Mouse (Mus musculus): ENCODE measurements around the gene Mrgpra2a.
"Not testable (repeated sequence)": the region's sequence is repeated elsewhere in the genome, so short reads cannot be mapped to it uniquely, and the experiment has no call there.

The Mrgpra2a gene

GRCm38 (mm10) chr7:47452015-47452414 is at the start of gene Mrgpra2a:
TSS of gene Mrgpra2a (minus strand) at chr7:47452139.
- not testable (repeated sequence) for DNase-seq (ENCODE audit: low spot score in 2 of 2)

GRCm38 (mm10) chr7:47491266-47491665 is 39.3 kb upstream of the Mrgpra2a start:
- DNase-seq (ENCODE audit: low spot score in 2 of 2): not testable (repeated sequence)

GRCm38 (mm10) chr7:47489438-47489837 is 37.5 kb upstream of the Mrgpra2a start:
- not testable (repeated sequence) for DNase-seq (ENCODE audit: low spot score in 2 of 2)

- DNase-seq (ENCODE audit: low spot score in 2 of 2): not testable (repeated sequence)
These were observed 31.2 kb upstream of the Mrgpra2a start for GRCm38 (mm10) chr7:47483181-47483580.

GRCm38 (mm10) chr7:47473904-47474303 is 22.0 kb upstream of the Mrgpra2a start:
- DNase-seq (ENCODE audit: low spot score in 2 of 2): not testable (repeated sequence)

- not testable (repeated sequence) for DNase-seq (ENCODE audit: low spot score in 2 of 2)
These were observed 13.5 kb upstream of the Mrgpra2a start for GRCm38 (mm10) chr7:47465278-47465981.

- DNase-seq (ENCODE audit: low spot score in 2 of 2): not testable (repeated sequence)
These were observed 6.2 kb downstream of the Mrgpra2a start for GRCm38 (mm10) chr7:47445729-47446128.

- not testable (repeated sequence) for DNase-seq (ENCODE audit: low spot score in 2 of 2)
These were observed 15.5 kb downstream of the Mrgpra2a start for GRCm38 (mm10) chr7:47436463-47436862.

GRCm38 (mm10) chr7:47427815-47428508 is 24.0 kb downstream of the Mrgpra2a start:
- DNase-seq (ENCODE audit: low spot score in 2 of 2): not testable (repeated sequence)

- no peak for DNase-seq (ENCODE audit: low spot score in 2 of 2)
These were observed 41.3 kb downstream of the Mrgpra2a start for GRCm38 (mm10) chr7:47410602-47411001.

GRCm38 (mm10) chr7:47409545-47409944 is 42.4 kb downstream of the Mrgpra2a start:
- no peak for DNase-seq (ENCODE audit: low spot score in 2 of 2)

- no peak for DNase-seq (ENCODE audit: low spot score in 2 of 2)
These were observed 50.8 kb downstream of the Mrgpra2a start for GRCm38 (mm10) chr7:47401125-47401524.
